Mouse (Mus musculus) adrenal gland, adult 10 weeks (tissue): ENCODE results near the gene Nmb. TPM values are rescaled to one million over a fixed set of nuclear protein-coding genes. Genes with fewer than 3 reads are reported as not detected.

Experiments used
- polyA plus RNA-seq: library from polyadenylated mRNA; stranded (reverse); fragments of 350-450 nt; fragmentation: Illumina TruSeq; extraction: RNeasy Lipid Tissue Mini Kit (QIAGEN cat#74804); gene quantifications from one replicate; pipeline ENCODE4 v1.2.3, GENCODE M21; 2014; ENCODE audit warnings: low read depth, low replicate concordance

Nmb gene
- not detected for polyA plus RNA-seq

GRCm38 (mm10) chr7:80904921-80905515 lies at the start of gene Nmb:
TSS of gene Nmb (minus strand) at chr7:80905076.

GRCm38 (mm10) chr7:80947445-80948350 lies 42.8 kb upstream of the Nmb start, which contains the start of gene Sec11a:
TSS of gene Sec11a (minus strand) at chr7:80947780.

GRCm38 (mm10) chr7:80900944-80901501 lies 3.9 kb downstream of the Nmb start, which contains the start of gene Wdr73:
TSS of gene Wdr73 (minus strand) at chr7:80901269.

GRCm38 (mm10) chr7:80860729-80861274 lies 44.1 kb downstream of the Nmb start, which contains the start of gene Zscan2:
TSS of gene Zscan2 (plus strand) at chr7:80860920.

Other genes with a start within 250 kb of the Nmb start
- 5.1 TPM for gene Crtc3, start 216.2 kb downstream of the Nmb start, polyA plus RNA-seq
- 51.0 TPM for gene Iqgap1, start 79.1 kb downstream of the Nmb start, polyA plus RNA-seq
- 1.1 TPM for gene Zscan2, start 44.2 kb downstream of the Nmb start, polyA plus RNA-seq
- 25.0 TPM for gene Wdr73, start 3.8 kb downstream of the Nmb start, polyA plus RNA-seq
- gene Sec11a, start 42.7 kb upstream of the Nmb start, polyA plus RNA-seq: 131 TPM
- 7.3 TPM for gene Zfp592, start 88.6 kb upstream of the Nmb start, polyA plus RNA-seq
- gene Alpk3, start 152.5 kb upstream of the Nmb start, polyA plus RNA-seq: not detected
- not detected for gene Slc28a1, start 209.7 kb upstream of the Nmb start, polyA plus RNA-seq